Mouse (Mus musculus): Measurements from ENCODE around the gene Hyal1.

- TF ChIP-seq POLR2A (IDR thresholded peaks at IDR 0.05; ENCODE audit: low read depth, low read length) (no peak), CTCF (IDR thresholded peaks at IDR 0.05; ENCODE audit: borderline replicate concordance, insufficient read depth, low read length) (no peak)
Measured at GRCm38 (mm10) chr9:107619546-107619879, 42.8 kb downstream of the Hyal1 start.

All from embryonic fibroblast, embryonic 13.5 days (primary cell).